Mouse (Mus musculus): Measurements from ENCODE around the gene Aldh4a1.

DNA sequence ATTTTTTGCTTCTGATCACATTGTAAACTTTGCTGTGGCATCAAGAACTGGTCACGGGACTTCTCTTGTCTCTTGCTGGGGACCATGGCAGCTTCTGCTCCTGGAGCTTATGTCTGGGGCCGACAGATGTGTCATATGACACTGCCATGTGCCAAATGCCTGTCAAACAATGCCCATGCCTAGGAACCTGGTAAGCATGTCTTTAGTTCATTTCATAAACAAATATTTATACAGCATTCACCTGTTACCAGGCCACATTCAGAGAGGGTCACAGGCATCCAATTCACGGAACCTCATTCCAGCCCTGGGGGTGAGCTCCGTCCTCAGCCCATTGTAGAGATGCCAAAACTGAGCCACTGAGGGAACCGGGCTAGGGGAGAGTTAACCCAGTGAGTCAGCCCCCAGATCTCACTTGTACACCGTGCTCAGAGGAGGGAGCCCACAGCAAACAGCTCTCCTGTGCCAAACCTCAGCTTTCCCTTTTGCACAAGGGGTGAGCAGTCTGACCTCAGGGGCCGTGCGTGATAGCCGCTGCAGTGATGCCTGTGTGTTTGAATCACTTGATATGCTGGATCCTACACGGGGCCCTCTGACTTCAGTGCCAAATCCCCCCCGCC lies 38.9 kb upstream of the Aldh4a1 start:
- TF ChIP-seq CTCF (IDR thresholded peaks at IDR 0.05; ENCODE audit: control insufficient read depth, insufficient read depth, insufficient replicate concordance, low read depth, low read length): no peak
- no peak for TF ChIP-seq POLR2A (IDR thresholded peaks at IDR 0.05; ENCODE audit: control insufficient read depth, low read depth, low read length)

All from testis, adult 2 months (tissue).